Mouse (Mus musculus) skeletal muscle tissue, postnatal 0 days (tissue): ENCODE results near the gene Gm4969. TPM values are rescaled to one million over a fixed set of nuclear protein-coding genes. Genes with fewer than 3 reads are reported as not detected.

Experiments
- microRNA-seq, 2 experiments: library from miRNA; unstranded; fragments of <30 nt; microRNA quantifications; one replicate each; pipeline ENCODE4; 2016
- polyA plus RNA-seq: library from polyadenylated mRNA; unstranded; fragments of >200 nt; fragmentation: Nextera tagmentation; extraction: Ambion mirVana; gene quantifications from 2 replicates; pipeline ENCODE4 v1.2.1, GENCODE M21; 2015

Gene Gm4969
- 0.30 and 0.65 TPM in 2 replicates for polyA plus RNA-seq

GRCm38 (mm10) chr7:19118028-19118771 is at the start of gene Gm4969:
Gene Gm4969, minus strand, starts transcription at chr7:19118368.

GRCm38 (mm10) chr7:19165656-19166423 is 47.7 kb upstream of the Gm4969 start, which contains the start of gene Gipr:
Gene Gipr, minus strand, starts transcription at chr7:19166127.

GRCm38 (mm10) chr7:19149626-19150025 is 31.5 kb upstream of the Gm4969 start, which contains the start of gene Snrpd2:
Gene Snrpd2, plus strand, starts transcription at chr7:19149722.

GRCm38 (mm10) chr7:19148875-19149541 is 30.8 kb upstream of the Gm4969 start, which contains the start of gene Qpctl:
Gene Qpctl, minus strand, starts transcription at chr7:19149291.

GRCm38 (mm10) chr7:19119631-19120429 is 1.7 kb upstream of the Gm4969 start, which contains the start of gene Fbxo46:
Gene Fbxo46, plus strand, starts transcription at chr7:19119859.

GRCm38 (mm10) chr7:19094471-19094825 is 23.7 kb downstream of the Gm4969 start, which contains the start of gene Six5:
Gene Six5, plus strand, starts transcription at chr7:19094594.

GRCm38 (mm10) chr7:19083701-19084100 is 34.5 kb downstream of the Gm4969 start, which contains the start of gene Dmpk:
Gene Dmpk, plus strand, starts transcription at chr7:19083849.

GRCm38 (mm10) chr7:19075723-19076585 is 42.2 kb downstream of the Gm4969 start, which contains the start of gene Dmwd:
Gene Dmwd, plus strand, starts transcription at chr7:19076227.

GRCm38 (mm10) chr7:19054047-19054776 is 64.0 kb downstream of the Gm4969 start, which contains the start of gene Rsph6a:
Gene Rsph6a, plus strand, starts transcription at chr7:19054690.

Small RNA genes lying within 50 kb of the gene (microRNA-seq; reads per million reads assigned to microRNA genes)
- 6.2 to 7.7 reads per million in 2 experiments for gene Mir3100

Other genes with a start within 250 kb of the Gm4969 start
- 1.4 and 1.9 TPM in 2 replicates for gene Pglyrp1, start 247.0 kb downstream of the Gm4969 start, polyA plus RNA-seq
- 11.4 and 14.7 TPM in 2 replicates for gene Ccdc61, start 208.0 kb downstream of the Gm4969 start, polyA plus RNA-seq
- gene Nova2, start 192.5 kb downstream of the Gm4969 start, polyA plus RNA-seq, result 0.29 and 0.33 TPM in 2 replicates
- gene Nanos2, start 131.0 kb downstream of the Gm4969 start, polyA plus RNA-seq, result not detected in 2 replicates
- 1.3 and 1.5 TPM in 2 replicates for gene Mypop, start 127.1 kb downstream of the Gm4969 start, polyA plus RNA-seq
- gene Irf2bp1, start 114.3 kb downstream of the Gm4969 start, polyA plus RNA-seq, result 12.3 and 16.4 TPM in 2 replicates
- gene Foxa3, start 94.8 kb downstream of the Gm4969 start, polyA plus RNA-seq, result 0.22 TPM in 1 of 2 replicates, not detected in the other
- gene Sympk, start 94.0 kb downstream of the Gm4969 start, polyA plus RNA-seq, result 16.8 and 18.7 TPM in 2 replicates
- gene Rsph6a, start 63.7 kb downstream of the Gm4969 start, polyA plus RNA-seq, result not detected in 2 replicates
- 14.4 and 14.7 TPM in 2 replicates for gene Dmwd, start 42.1 kb downstream of the Gm4969 start, polyA plus RNA-seq
- 145 and 149 TPM in 2 replicates for gene Dmpk, start 34.5 kb downstream of the Gm4969 start, polyA plus RNA-seq
- 3.9 and 4.8 TPM in 2 replicates for gene Six5, start 23.8 kb downstream of the Gm4969 start, polyA plus RNA-seq
- 5.7 and 6.0 TPM in 2 replicates for gene Fbxo46, start 1.5 kb upstream of the Gm4969 start, polyA plus RNA-seq
- gene Qpctl, start 30.9 kb upstream of the Gm4969 start, polyA plus RNA-seq, result 7.6 and 8.3 TPM in 2 replicates
- 73.1 and 81.1 TPM in 2 replicates for gene Snrpd2, start 31.4 kb upstream of the Gm4969 start, polyA plus RNA-seq
- gene Gipr, start 47.8 kb upstream of the Gm4969 start, polyA plus RNA-seq, result 0.15 and 0.72 TPM in 2 replicates
- 4.9 and 5.0 TPM in 2 replicates for gene Eml2, start 58.1 kb upstream of the Gm4969 start, polyA plus RNA-seq
- gene Gpr4, start 94.2 kb upstream of the Gm4969 start, polyA plus RNA-seq, result 1.3 TPM in 2 replicates
- gene Opa3, start 110.0 kb upstream of the Gm4969 start, polyA plus RNA-seq, result 22.8 and 24.1 TPM in 2 replicates
- 41.2 and 52.3 TPM in 2 replicates for gene Vasp, start 153.4 kb upstream of the Gm4969 start, polyA plus RNA-seq
- 0.11 TPM in 1 of 2 replicates, not detected in the other for gene Ppm1n, start 161.7 kb upstream of the Gm4969 start, polyA plus RNA-seq
- gene Rtn2, start 164.3 kb upstream of the Gm4969 start, polyA plus RNA-seq, result 408 and 509 TPM in 2 replicates
- gene Fosb, start 191.7 kb upstream of the Gm4969 start, polyA plus RNA-seq, result 0.23 and 0.84 TPM in 2 replicates
- gene Ercc1, start 226.4 kb upstream of the Gm4969 start, polyA plus RNA-seq, result 37.1 and 45.7 TPM in 2 replicates
- 13.9 TPM in 2 replicates for gene Cd3eap, start 241.1 kb upstream of the Gm4969 start, polyA plus RNA-seq
- gene Ppp1r13l, start 241.4 kb upstream of the Gm4969 start, polyA plus RNA-seq, result 1.4 and 2.4 TPM in 2 replicates